In the genomic region with DNA sequence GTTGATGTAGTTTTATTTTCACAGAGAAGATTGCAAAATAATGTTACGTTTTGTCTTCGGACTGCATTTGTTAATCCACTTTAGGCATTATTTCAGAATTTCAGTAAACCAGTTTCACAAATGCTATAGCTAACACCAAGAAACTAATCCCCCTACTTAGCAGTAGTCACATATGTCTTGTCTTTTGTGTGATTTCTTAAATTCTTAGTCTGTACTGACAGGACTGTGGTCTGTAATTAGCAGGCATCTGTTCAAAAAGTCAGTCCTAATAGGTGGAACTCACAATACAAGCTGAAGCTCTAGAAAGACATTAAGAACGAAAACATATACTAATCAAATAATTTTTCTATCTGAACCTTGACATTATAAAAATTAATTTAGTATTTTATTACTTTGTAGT, we compare ENCODE assay signal across 29 mouse cellular contexts.
A peak's percentile ranks its signal among the peaks of the same experiment; 100 is the strongest.
DNase-seq lines count a peak whose midpoint lies in the region; ATAC-seq lines count a peak whose summit lies in the region.
"Had no signal": no experiment of that assay in that cellular context is flagged by ENCODE, and none has a peak within 500 bp of the region (broad histone marks: within the 10 kb centered on the region; RNA-seq: fewer than 3 reads in every experiment).

No protein-coding gene starts in this region.

- H3K27ac ChIP-seq in midbrain, embryonic 11.5 days (ENCODE audit: low read depth, low read length): no peak overlapping the region
- H3K27ac ChIP-seq in midbrain, embryonic 15.5 days: no peak overlapping the region
- no peak overlapping the region for H3K27ac ChIP-seq in forebrain, embryonic 14.5 days (ENCODE audit: low read depth, low read length)
- H3K27ac ChIP-seq: embryonic facial prominence, embryonic 10.5 days; embryonic facial prominence, embryonic 13.5 days; gastrocnemius, adult 2 months; heart, embryonic 15.5 days; hindbrain, embryonic 10.5 days; hindbrain, embryonic 13.5 days; intestine, embryonic 15.5 days had no signal

- intact Hi-C loops in gastrocnemius, postnatal 36 days (cut with DNase I): no loop called here

- H3K4me2 ChIP-seq in midbrain, embryonic 11.5 days: no peak overlapping the region
- H3K4me2 ChIP-seq in midbrain, embryonic 15.5 days: no peak overlapping the region
- H3K4me2 ChIP-seq in forebrain, embryonic 14.5 days (ENCODE audit: low read length): no peak overlapping the region
- H3K4me2 ChIP-seq: embryonic facial prominence, embryonic 13.5 days; heart, embryonic 12.5 days; heart, embryonic 15.5 days; hindbrain, embryonic 13.5 days; intestine, embryonic 15.5 days had no signal

- WGBS in midbrain, embryonic 11.5 days: 76% methylated on average over 3 of the region's 3 CpGs
- 55% methylated on average over 3 of the region's 3 CpGs for WGBS in midbrain, embryonic 15.5 days
- WGBS in forebrain, embryonic 14.5 days: 55% methylated on average over 3 of the region's 3 CpGs

- H3K9me3 ChIP-seq in midbrain, embryonic 11.5 days (ENCODE audit: control insufficient read depth, low read length): no peaks in the 10 kb centered on the region
- no peaks in the 10 kb centered on the region for H3K9me3 ChIP-seq in midbrain, embryonic 15.5 days
- no peaks in the 10 kb centered on the region for H3K9me3 ChIP-seq in forebrain, embryonic 14.5 days (replicated peaks; ENCODE audit: control insufficient read depth, low read length)
- H3K9me3 ChIP-seq: embryonic facial prominence, embryonic 10.5 days; embryonic facial prominence, embryonic 13.5 days; heart, embryonic 12.5 days; heart, embryonic 15.5 days; hindbrain, embryonic 10.5 days; hindbrain, embryonic 13.5 days; intestine, embryonic 15.5 days had no signal

- peak; percentile 59; the same call in 1 of the 2 replicates for ATAC-seq in midbrain, embryonic 11.5 days (ENCODE audit: low FRiP score)
- ATAC-seq in midbrain, embryonic 15.5 days (replicated peaks): no peak
- peak; percentile 75 for ATAC-seq in forebrain, embryonic 14.5 days
- ATAC-seq: activated CD4-positive, CD25-positive, alpha-beta regulatory T cell, adult 4 months; hindbrain, embryonic 16.5 days; intestine, embryonic 15.5 days had no signal

- no peaks in the 10 kb centered on the region for H3K27me3 ChIP-seq in midbrain, embryonic 11.5 days (ENCODE audit: control insufficient read depth, insufficient read depth, low read length)
- H3K27me3 ChIP-seq in midbrain, embryonic 15.5 days (replicated peaks): no peaks in the 10 kb centered on the region
- no peaks in the 10 kb centered on the region for H3K27me3 ChIP-seq in forebrain, embryonic 14.5 days (replicated peaks; ENCODE audit: control insufficient read depth, insufficient read depth, low read length)
- H3K27me3 ChIP-seq: embryonic facial prominence, embryonic 13.5 days; heart, embryonic 12.5 days; heart, embryonic 15.5 days; hindbrain, embryonic 13.5 days; intestine, embryonic 15.5 days had no signal

- H3K4me3 ChIP-seq in midbrain, embryonic 11.5 days (ENCODE audit: low read depth, low read length): no peak overlapping the region
- no peak overlapping the region for H3K4me3 ChIP-seq in midbrain, embryonic 15.5 days
- no peak overlapping the region for H3K4me3 ChIP-seq in forebrain, embryonic 14.5 days (ENCODE audit: low read depth, low read length)
- H3K4me3 ChIP-seq: embryonic facial prominence, embryonic 10.5 days; embryonic facial prominence, embryonic 13.5 days; erythroblast, embryonic 14.5 days; gastrocnemius, adult 2 months; heart, embryonic 12.5 days; heart, embryonic 15.5 days; hindbrain, embryonic 10.5 days; hindbrain, embryonic 13.5 days; intestine, embryonic 15.5 days had no signal

- no peak overlapping the region for H3K9ac ChIP-seq in midbrain, embryonic 11.5 days (ENCODE audit: low read length)
- H3K9ac ChIP-seq in midbrain, embryonic 15.5 days: no peak overlapping the region
- no peak overlapping the region for H3K9ac ChIP-seq in forebrain, embryonic 14.5 days (ENCODE audit: low read length)
- H3K9ac ChIP-seq: embryonic facial prominence, embryonic 13.5 days; heart, embryonic 12.5 days; heart, embryonic 15.5 days; hindbrain, embryonic 13.5 days; intestine, embryonic 15.5 days had no signal

- DNase-seq in midbrain, embryonic 11.5 days (ENCODE audit: low spot score, missing footprints): no peak
- DNase-seq in retina, postnatal 1 day: peak; percentile 34
- no peak for DNase-seq in retina, embryonic 14.5 days (ENCODE audit: low spot score)
- DNase-seq in forebrain, embryonic 14.5 days (ENCODE audit: low spot score): peak; percentile 52
- DNase-seq in B cell, adult 2 months: no peak
- no peak for DNase-seq in gastrocnemius, postnatal 36 days
- DNase-seq: adrenal gland, postnatal 10 days; adrenal gland, postnatal 36 days; cerebellum, adult 11 months; cerebellum, adult 2 months; cerebellum, adult 9-11 months; cerebellum, postnatal 25 days; gastrocnemius, adult 2 months; gastrocnemius, postnatal 14 days; heart, adult 18-20 months; heart, postnatal 10 days; heart, postnatal 36 days; kidney, adult 11 months had no signal

- H3K36me3 ChIP-seq in midbrain, embryonic 11.5 days (ENCODE audit: control insufficient read depth, insufficient read depth, low read length): no peaks in the 10 kb centered on the region
- H3K36me3 ChIP-seq in midbrain, embryonic 15.5 days (replicated peaks): no peaks in the 10 kb centered on the region
- H3K36me3 ChIP-seq in forebrain, embryonic 14.5 days (ENCODE audit: control insufficient read depth, insufficient read depth, low read length): no peaks in the 10 kb centered on the region
- H3K36me3 ChIP-seq: embryonic facial prominence, embryonic 10.5 days; embryonic facial prominence, embryonic 13.5 days; heart, embryonic 12.5 days; heart, embryonic 15.5 days; hindbrain, embryonic 10.5 days; hindbrain, embryonic 13.5 days; intestine, embryonic 15.5 days had no signal

- no peaks in the 10 kb centered on the region for H3K4me1 ChIP-seq in midbrain, embryonic 11.5 days (ENCODE audit: control insufficient read depth, insufficient read depth, low read length)
- H3K4me1 ChIP-seq in midbrain, embryonic 15.5 days: no peaks in the 10 kb centered on the region
- no peaks in the 10 kb centered on the region for H3K4me1 ChIP-seq in forebrain, embryonic 14.5 days (ENCODE audit: control insufficient read depth, insufficient read depth, low read length)
- H3K4me1 ChIP-seq: embryonic facial prominence, embryonic 10.5 days; embryonic facial prominence, embryonic 13.5 days; heart, embryonic 12.5 days; heart, embryonic 15.5 days; hindbrain, embryonic 10.5 days; hindbrain, embryonic 13.5 days; intestine, embryonic 15.5 days had no signal

Comparison
In these comparisons a context has a peak if more than half of its experiments do, and no peak if none do; other contexts are left out.
1. DNase-seq: peak in retina, postnatal 1 day (single experiment) and forebrain, embryonic 14.5 days (single experiment); none in midbrain, embryonic 11.5 days (single experiment), retina, embryonic 14.5 days (single experiment), B cell, adult 2 months (0 of 2) and gastrocnemius, postnatal 36 days (0 of 2).